Mouse (Mus musculus): ENCODE results near the gene March8. TPM values are rescaled to one million over a fixed set of nuclear protein-coding genes. Genes with fewer than 3 reads are reported as not detected.

The March8 gene
- total RNA-seq, 2 experiments from 2014 or later = 48.4 to 50.1 TPM

- intact Hi-C loops (cut with DNase I) = no loop called here
- no peak for DNase-seq (ENCODE audit: low spot score in 2 of 2)
These were observed 101.7 kb downstream of the March8 start for GRCm38 (mm10) chr6:116439531-116439930.

- DNase-seq (ENCODE audit: low spot score in 2 of 2) = no peak
- intact Hi-C loops (cut with DNase I) = no loop called here
These were observed 102.6 kb downstream of the March8 start for GRCm38 (mm10) chr6:116440447-116440846.

DNA sequence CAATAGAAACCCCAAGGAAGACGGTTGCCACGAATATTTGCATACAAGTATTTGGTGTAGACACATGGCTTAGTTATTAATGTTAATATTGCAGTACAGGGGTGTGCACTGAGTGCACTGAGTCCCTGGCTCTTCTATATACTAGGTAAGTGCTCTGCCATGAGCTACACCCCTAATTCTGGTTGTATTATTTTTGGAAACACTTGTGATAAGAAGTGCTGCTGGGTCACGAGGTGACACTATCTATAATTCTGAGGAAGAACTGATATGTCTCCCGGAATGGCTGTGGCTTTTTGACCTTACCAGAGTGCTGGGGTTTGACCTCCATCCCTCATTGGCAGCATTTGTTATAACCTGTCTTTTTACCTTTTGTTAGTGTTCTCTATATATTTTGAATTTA is 103.0 kb downstream of the March8 start:
- intact Hi-C loops (cut with DNase I) = no loop called here
- no peak for DNase-seq (ENCODE audit: low spot score in 2 of 2)

DNA sequence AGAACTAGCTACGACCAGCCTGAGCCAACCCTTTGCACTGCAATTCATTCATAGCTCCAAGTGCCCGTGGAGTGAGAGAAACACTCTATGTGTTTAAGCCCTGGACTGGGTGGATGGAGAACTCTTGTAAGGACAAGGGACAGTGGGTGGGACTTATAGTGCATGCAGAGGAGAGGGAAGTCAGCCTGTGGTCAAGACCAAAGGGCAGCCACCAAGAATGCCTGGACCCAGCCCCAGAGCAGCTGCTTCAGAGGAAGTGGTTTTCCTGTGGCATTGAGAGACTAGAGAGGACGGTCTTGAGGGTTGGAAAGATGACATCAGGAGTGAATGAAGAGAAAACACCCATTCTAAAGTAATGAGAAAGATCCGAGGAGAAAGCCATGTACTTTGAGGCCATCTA is 118.0 kb downstream of the March8 start:
- intact Hi-C loops (cut with DNase I) = no loop called here
- DNase-seq (ENCODE audit: low spot score in 2 of 2) = peak in 1 of 2 experiments; percentile 6

DNA sequence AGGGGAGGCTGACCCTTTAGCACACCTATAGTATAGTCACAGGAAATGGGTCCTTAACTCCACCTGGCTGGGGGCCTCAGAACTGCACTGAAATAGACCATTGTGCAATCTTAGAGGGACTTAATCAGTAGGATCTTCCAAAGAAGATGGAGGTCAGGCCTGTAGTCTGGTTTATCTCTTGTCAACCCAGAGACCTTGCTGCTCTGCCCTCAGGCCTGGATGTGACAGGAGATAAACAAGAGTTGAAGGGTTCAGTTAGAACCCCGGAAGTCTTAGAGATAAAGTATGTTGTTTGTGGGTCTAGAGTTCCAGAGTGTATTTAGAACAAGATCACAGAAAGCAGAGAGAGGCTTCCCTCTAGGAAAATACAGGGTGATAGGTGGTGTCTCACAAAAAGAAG is 118.7 kb downstream of the March8 start:
- no peak for DNase-seq (ENCODE audit: low spot score in 2 of 2)
- intact Hi-C loops (cut with DNase I) = no loop called here

GRCm38 (mm10) chr6:116458728-116459127 is 120.9 kb downstream of the March8 start:
- intact Hi-C loops (cut with DNase I) = no loop called here
- no peak for DNase-seq (ENCODE audit: low spot score in 2 of 2)

Other genes with a start within 250 kb of the March8 start
- 10 to 100 TPM; 63.0 to 76.8 TPM for gene Tmcc1, start 144.5 kb upstream of the March8 start, total RNA-seq (2021)
- 100 to 1,000 TPM in 1 of 2 experiments, 10 to 100 TPM in 1; 92.1 to 106 TPM for gene Washc2, start 130.0 kb upstream of the March8 start, total RNA-seq (2021)
- 10 to 100 TPM in 1 of 2 experiments, 1 to 10 TPM in 1; 8.3 to 10.8 TPM for gene Zfand4, start 73.8 kb upstream of the March8 start, total RNA-seq (2021)
- gene Alox5, start 123.2 kb downstream of the March8 start, total RNA-seq (2021) = 1 to 10 TPM; 1.5 to 3.8 TPM
- not detected for gene Olfr211, start 151.1 kb downstream of the March8 start, total RNA-seq (2021)
- under 1 TPM in 1 of 2 experiments, not detected in 1; 0.14 TPM for gene Olfr212, start 168.5 kb downstream of the March8 start, total RNA-seq (2021)
- gene Olfr213, start 200.4 kb downstream of the March8 start, total RNA-seq (2021) = not detected
- gene Gm5580, start 213.1 kb downstream of the March8 start, total RNA-seq (2021) = 1 to 10 TPM; 2.5 to 2.9 TPM
- gene Olfr214, start 216.2 kb downstream of the March8 start, total RNA-seq (2021) = not detected
- not detected for gene Olfr215, start 246.2 kb downstream of the March8 start, total RNA-seq (2021)

Measured in left cerebral cortex, postnatal 36 days (tissue).